Mouse (Mus musculus): Measurements from ENCODE around the gene Tmem179.

The Tmem179 gene

GRCm38 (mm10) chr12:112457839-112458238 is 58.7 kb downstream of the Tmem179 start:
- DNase-seq, result no peak

- DNase-seq, result no peak
Observed at GRCm38 (mm10) chr12:112456144-112456713, 60.3 kb downstream of the Tmem179 start.

GRCm38 (mm10) chr12:112451826-112452225 is 64.7 kb downstream of the Tmem179 start:
- DNase-seq, result no peak

GRCm38 (mm10) chr12:112451381-112451780 is 65.2 kb downstream of the Tmem179 start:
- no peak for DNase-seq

- no peak for DNase-seq
Observed at GRCm38 (mm10) chr12:112450883-112451282, 65.7 kb downstream of the Tmem179 start.

Measured in cerebellum, adult 11 months (tissue).